Mouse (Mus musculus) yolk sac, embryonic 10.5 days (tissue): ENCODE measurements at regions not wholly inside any gene's neighbourhood (a gene's known extent, or its start where the extent isn't known, plus 50 kb on each side); places are given as distances from the start of the nearest gene placed in this dataset.

ENCODE experiments used
- DNase-seq: peaks from one replicate; pipeline ENCODE4 v3.0.0-alpha.2; 2017; ENCODE audit warnings: low spot score

GRCm38 (mm10) chrX:66876096-66876495 is 227.0 kb downstream of the Slitrk2 start:
- DNase-seq: peak; percentile 1
